Mouse (Mus musculus) forebrain, embryonic 16.5 days (tissue): ENCODE measurements around the gene Trp53rkb. TPM values are rescaled to one million over a fixed set of nuclear protein-coding genes. Genes with fewer than 3 reads are reported as not detected.
A peak's percentile ranks its signal among the peaks of the same experiment; 100 is the strongest.
"Not testable (repeated sequence)": the region's sequence is repeated elsewhere in the genome, so short reads cannot be mapped to it uniquely, and the experiment has no call there.

Experiments used
- ATAC-seq: fragments of 200-750 bp; cut with Nextera tagmentation; 2 replicates; pipeline ENCODE4 v1.8.0; 2017; ENCODE audit warnings: mild to moderate bottlenecking, moderate library complexity
- H3K27ac ChIP-seq: fragments of 300-500 bp; sonication (generic); 2 replicates; pipeline ENCODE4 v1.5.1; 2014; ENCODE audit warnings: low read length, control low read depth
- H3K27me3 ChIP-seq: fragments of 300-500 bp; sonication (generic); replicated peaks from 2 replicates; pipeline ENCODE4 v1.6.1; 2014; ENCODE audit warnings: low read length; ENCODE audit not compliant: control insufficient read depth, insufficient read depth
- H3K36me3 ChIP-seq: fragments of 300-500 bp; sonication (generic); 2 replicates; pipeline ENCODE4 v1.6.1; 2014; ENCODE audit not compliant: control insufficient read depth, insufficient read depth
- H3K4me1 ChIP-seq: fragments of 300-500 bp; sonication (generic); replicated peaks from 2 replicates; pipeline ENCODE4 v1.6.1; 2014; ENCODE audit warnings: low read length; ENCODE audit not compliant: control insufficient read depth, insufficient read depth
- H3K4me2 ChIP-seq: fragments of 300-500 bp; sonication (generic); 2 replicates; pipeline ENCODE4 v1.6.1; 2014; ENCODE audit warnings: mild to moderate bottlenecking, low read length, control low read depth
- H3K4me3 ChIP-seq: fragments of 300-500 bp; sonication (generic); replicated peaks from 2 replicates; pipeline ENCODE4 v1.5.1; 2014; ENCODE audit warnings: mild to moderate bottlenecking, low read length, control low read depth
- H3K9ac ChIP-seq: fragments of 300-500 bp; sonication (generic); replicated peaks from 2 replicates; pipeline ENCODE4 v1.6.1; 2014; ENCODE audit warnings: low read depth, low read length, control low read depth
- H3K9me3 ChIP-seq: fragments of 300-500 bp; sonication (generic); 2 replicates; pipeline ENCODE4 v1.6.1; 2016; ENCODE audit warnings: low read length; ENCODE audit not compliant: control insufficient read depth
- WGBS: fragments of 180-500 bp; shearing (Covaris S2); extraction: QIAGEN DNeasy Blood & Tissue Kit; methylation state at CpG from one replicate; pipeline ENCODE4 v1.1.7; 2014; 5-methylcytosine and 5-hydroxymethylcytosine counted together
- polyA plus RNA-seq: library from polyadenylated mRNA; unstranded; fragments of >200 nt; fragmentation: Nextera tagmentation; extraction: Ambion mirVana; gene quantifications from 2 replicates; pipeline ENCODE4 v1.2.1, GENCODE M21; 2015

Gene Trp53rkb
- 8.7 and 9.0 TPM in 2 replicates for polyA plus RNA-seq

DNA sequence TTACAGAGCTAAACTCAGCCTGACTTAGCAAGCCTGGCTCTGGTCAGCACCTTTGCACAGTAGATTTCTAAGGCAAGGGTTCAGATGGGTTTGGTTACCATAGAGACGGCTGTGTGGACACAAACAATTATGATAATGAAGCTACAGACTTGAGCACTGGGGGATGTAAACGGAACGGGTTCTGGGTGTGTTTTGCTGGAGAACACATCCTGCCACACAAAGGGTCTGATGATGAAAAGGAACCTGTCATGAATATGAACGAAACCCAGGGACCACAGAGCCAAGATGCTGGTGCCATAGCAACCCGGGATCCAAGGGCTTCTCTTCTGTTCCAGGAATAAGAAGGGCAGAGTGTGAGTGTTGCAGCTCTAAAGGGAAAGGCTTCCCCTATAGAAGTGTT is at the start of gene Trp53rkb:
Gene Trp53rkb (plus strand): TSS at position 177 of the 400 bp plus-strand sequence.
- Histone ChIP-seq H3K9me3 (no peaks in the 10 kb centered on the region), H3K4me2 (peak within 1 kb of the TSS; percentile 71), H3K27me3 (no peaks in the 10 kb centered on the region), H3K4me3 (peak within 1 kb of the TSS; percentile 74), H3K36me3 (peaks cover 10% of the 10 kb centered on the region), H3K9ac (peak within 1 kb of the TSS; percentile 78), H3K27ac (peak within 1 kb of the TSS; percentile 71), H3K4me1 (peaks cover 19% of the 10 kb centered on the region)
- ATAC-seq = peak; percentile 65
- WGBS = 17% methylated on average over 5 of the region's 5 CpGs

DNA sequence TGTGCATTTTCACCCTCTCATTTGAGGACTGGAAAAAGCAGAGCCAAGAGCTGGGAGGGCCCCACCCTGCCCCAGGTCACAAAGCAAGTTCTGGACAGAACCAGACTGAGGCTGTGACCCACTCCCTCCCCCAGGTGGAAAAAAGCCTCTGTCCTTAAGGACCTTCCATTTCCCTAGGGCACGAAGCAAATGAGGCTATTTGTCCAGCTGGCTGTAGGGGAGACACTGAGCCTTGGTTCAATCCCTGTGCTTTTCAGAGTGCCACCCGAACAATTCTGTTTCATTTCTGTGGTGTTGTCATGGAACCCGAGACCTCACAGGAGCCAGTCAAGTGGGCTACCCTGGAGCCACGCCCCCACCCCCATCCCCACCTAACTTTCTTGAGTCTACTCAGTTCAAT is 48.8 kb upstream of the Trp53rkb start:
- no peaks in the 10 kb centered on the region for H3K9me3 ChIP-seq
- H3K9ac ChIP-seq = no peak overlapping the region
- no peaks in the 10 kb centered on the region for H3K4me1 ChIP-seq
- no peak overlapping the region for H3K4me2 ChIP-seq
- H3K27me3 ChIP-seq = no peaks in the 10 kb centered on the region
- WGBS = 28% methylated on average over 4 of the region's 4 CpGs
- no peak overlapping the region for H3K27ac ChIP-seq
- no peak overlapping the region for H3K4me3 ChIP-seq
- H3K36me3 ChIP-seq = no peaks in the 10 kb centered on the region
- no peak for ATAC-seq

DNA sequence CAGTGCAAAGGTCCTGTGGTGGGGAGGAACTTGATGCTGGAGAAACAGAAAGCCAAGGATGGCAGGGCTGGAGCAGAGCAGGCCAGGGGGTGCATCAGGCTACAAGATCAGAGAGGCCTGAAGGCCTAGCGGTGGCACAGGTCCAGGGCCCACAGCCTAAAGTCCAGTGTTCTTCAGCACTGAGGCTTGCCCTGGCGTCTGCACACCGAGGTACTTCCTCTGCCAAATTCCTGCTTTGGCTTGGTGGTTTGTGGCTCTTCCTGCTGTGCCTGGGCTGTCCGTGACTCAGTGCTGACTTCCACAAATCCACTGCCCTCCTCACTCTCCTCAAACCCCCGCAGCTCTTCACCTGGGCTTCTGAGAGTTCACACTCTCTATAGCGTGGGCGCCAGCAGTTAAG is 47.9 kb upstream of the Trp53rkb start:
- WGBS = 83% methylated on average over 7 of the region's 7 CpGs
- H3K4me2 ChIP-seq = no peak overlapping the region
- no peak for ATAC-seq
- H3K9me3 ChIP-seq = no peaks in the 10 kb centered on the region
- no peak overlapping the region for H3K4me3 ChIP-seq
- H3K36me3 ChIP-seq = no peaks in the 10 kb centered on the region
- H3K9ac ChIP-seq = no peak overlapping the region
- H3K4me1 ChIP-seq = no peaks in the 10 kb centered on the region
- H3K27me3 ChIP-seq = no peaks in the 10 kb centered on the region
- H3K27ac ChIP-seq = no peak overlapping the region

DNA sequence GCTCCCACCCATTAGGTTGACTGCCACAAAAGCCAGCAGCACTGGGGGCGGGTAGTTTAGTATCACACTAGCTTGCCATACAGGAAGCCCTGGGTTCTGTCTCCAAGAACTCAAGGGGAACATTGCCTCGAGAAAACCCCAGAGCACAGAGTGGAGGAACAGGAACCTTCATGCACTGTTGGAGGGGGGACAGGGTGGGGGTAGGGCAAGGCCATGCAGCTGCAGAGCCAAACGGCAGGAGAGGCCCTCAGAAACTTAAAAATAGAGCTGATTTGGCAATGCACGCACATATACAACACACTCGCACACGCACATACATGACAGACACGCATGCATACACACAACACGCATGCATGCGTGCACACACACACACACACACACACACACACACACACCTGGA is 46.5 kb upstream of the Trp53rkb start:
- no peak for ATAC-seq
- 91% methylated on average over 9 of the region's 9 CpGs for WGBS
- H3K27ac ChIP-seq = no peak overlapping the region
- no peaks in the 10 kb centered on the region for H3K36me3 ChIP-seq
- H3K9ac ChIP-seq = no peak overlapping the region
- H3K4me1 ChIP-seq = no peaks in the 10 kb centered on the region
- H3K4me2 ChIP-seq = no peak overlapping the region
- no peaks in the 10 kb centered on the region for H3K9me3 ChIP-seq
- H3K4me3 ChIP-seq = no peak overlapping the region
- H3K27me3 ChIP-seq = no peaks in the 10 kb centered on the region

DNA sequence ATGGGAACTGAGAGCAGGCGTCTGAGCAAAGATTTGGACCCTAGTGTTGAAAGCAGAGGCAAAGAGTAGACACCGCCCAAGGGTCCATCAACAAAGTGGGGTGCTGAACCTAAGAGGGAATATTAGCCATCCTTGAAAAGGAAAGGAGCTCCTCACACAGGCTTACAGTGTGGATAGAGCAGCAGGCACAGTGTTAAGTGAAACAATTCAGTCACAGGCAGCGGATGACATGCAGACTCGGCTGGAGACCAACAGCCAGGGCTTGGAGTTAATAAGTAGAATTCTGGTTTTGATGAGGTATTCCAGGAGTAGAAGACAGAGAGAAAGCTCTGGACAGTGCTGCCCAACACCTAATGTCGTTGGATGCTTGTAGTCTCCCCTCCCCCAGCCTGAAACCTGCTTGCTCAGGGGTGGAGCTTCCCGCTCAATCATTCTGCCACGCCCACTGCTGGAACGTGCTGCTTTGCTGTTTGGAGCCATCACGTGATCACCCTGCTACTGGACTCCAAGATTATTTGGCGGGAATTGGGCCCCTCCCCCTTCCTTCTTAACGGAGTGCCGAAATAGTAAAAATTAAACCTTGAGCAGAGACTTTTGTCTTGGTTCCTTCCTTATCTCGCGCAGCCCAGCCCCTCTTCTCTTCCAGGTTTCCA is 45.9 kb upstream of the Trp53rkb start:
- not testable (repeated sequence) for H3K4me1 ChIP-seq, ATAC-seq, H3K36me3 ChIP-seq, H3K27me3 ChIP-seq, H3K27ac ChIP-seq, H3K9me3 ChIP-seq, H3K4me2 ChIP-seq, H3K4me3 ChIP-seq, H3K9ac ChIP-seq
- WGBS = 60% methylated on average over 14 of the region's 14 CpGs

DNA sequence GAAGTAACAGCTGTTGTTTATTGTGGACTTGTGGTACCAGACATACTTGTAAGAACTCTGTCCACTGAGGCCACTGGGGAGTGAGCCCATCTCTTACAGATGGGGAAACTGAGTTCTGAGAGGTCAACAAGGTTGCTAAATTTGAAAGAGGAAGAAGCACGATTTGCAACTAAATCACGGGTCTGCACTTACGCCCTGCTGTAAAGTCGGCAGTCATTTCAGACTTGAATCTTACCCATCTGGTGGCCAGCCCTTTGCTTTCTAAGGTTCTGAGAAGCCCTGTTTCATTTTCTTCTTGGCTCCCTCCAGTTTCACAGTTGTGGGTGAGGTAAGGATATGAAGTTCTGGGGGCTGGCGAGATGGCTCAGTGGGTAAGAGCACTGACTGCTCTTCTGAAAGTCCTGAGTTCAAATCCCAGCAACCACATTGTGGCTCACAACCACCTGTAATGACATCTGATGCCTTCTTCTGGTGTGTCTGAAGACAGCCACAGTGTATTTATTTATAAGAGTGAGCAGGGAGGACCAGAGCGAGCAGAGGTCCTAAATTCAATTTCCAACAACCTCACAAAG is 41.6 kb upstream of the Trp53rkb start:
- Histone ChIP-seq H3K4me2 (no peak overlapping the region), H3K27ac (no peak overlapping the region)

DNA sequence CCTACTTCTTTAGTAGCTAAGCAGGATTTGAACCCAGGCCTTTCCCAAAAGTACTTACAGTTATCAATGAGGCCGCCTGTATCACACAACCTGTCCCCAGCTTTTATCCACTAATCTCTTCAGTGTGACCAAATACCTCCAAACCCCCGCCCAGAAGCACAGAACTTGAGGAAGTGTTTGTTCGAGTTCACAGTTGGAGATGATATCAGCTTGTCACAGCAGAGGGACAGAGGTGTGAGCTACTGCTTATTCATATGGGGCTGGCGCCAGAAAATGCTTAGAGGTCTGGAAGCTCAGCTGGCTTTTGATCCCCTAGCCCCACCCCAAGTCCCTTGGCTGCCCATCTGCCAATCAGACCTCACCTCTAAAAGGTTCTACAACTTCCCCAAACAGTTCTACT is 38.1 kb upstream of the Trp53rkb start:
- no peak overlapping the region for H3K27ac ChIP-seq
- H3K4me2 ChIP-seq = no peak overlapping the region
- no peaks in the 10 kb centered on the region for H3K4me1 ChIP-seq
- H3K9ac ChIP-seq = no peak overlapping the region
- WGBS = 66% methylated on average over 4 of the region's 4 CpGs
- H3K4me3 ChIP-seq = no peak overlapping the region
- no peak for ATAC-seq
- no peaks in the 10 kb centered on the region for H3K27me3 ChIP-seq
- H3K36me3 ChIP-seq = no peaks in the 10 kb centered on the region
- no peaks in the 10 kb centered on the region for H3K9me3 ChIP-seq

More for the DNA sequence above, 41.6 kb upstream of the Trp53rkb start:
- Histone ChIP-seq H3K4me1 (no peaks in the 10 kb centered on the region), H3K9me3 (no peaks in the 10 kb centered on the region), H3K27me3 (no peaks in the 10 kb centered on the region), H3K36me3 (no peaks in the 10 kb centered on the region), H3K4me3 (no peak overlapping the region), H3K9ac (no peak overlapping the region)
- no peak for ATAC-seq
- 90% methylated on average over 6 of the region's 6 CpGs for WGBS

DNA sequence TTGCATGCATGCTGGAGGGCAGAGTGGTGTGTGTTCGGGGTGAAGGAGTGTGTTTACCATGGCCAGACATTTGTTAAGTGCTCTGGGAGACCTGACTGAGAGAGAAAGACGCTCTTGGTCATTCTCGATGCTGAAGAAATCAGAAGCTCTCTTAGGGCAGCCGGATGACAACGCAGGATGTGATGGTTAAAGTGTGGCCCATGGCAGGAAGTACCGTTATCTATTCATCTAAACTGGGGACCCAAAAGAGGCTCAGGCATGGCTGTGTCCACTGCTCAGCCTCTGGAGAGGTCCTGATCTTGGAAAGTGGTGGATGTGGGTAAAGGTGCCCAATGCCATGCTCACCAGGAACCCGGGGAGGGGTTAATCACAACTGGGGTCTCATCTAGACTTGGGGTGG is 37.6 kb upstream of the Trp53rkb start:
- no peak for ATAC-seq
- no peak overlapping the region for H3K4me2 ChIP-seq
- H3K9ac ChIP-seq = no peak overlapping the region
- WGBS = 91% methylated on average over 7 of the region's 7 CpGs
- H3K9me3 ChIP-seq = no peaks in the 10 kb centered on the region
- H3K4me3 ChIP-seq = no peak overlapping the region
- no peaks in the 10 kb centered on the region for H3K27me3 ChIP-seq
- H3K4me1 ChIP-seq = no peaks in the 10 kb centered on the region
- no peak overlapping the region for H3K27ac ChIP-seq
- H3K36me3 ChIP-seq = no peaks in the 10 kb centered on the region

DNA sequence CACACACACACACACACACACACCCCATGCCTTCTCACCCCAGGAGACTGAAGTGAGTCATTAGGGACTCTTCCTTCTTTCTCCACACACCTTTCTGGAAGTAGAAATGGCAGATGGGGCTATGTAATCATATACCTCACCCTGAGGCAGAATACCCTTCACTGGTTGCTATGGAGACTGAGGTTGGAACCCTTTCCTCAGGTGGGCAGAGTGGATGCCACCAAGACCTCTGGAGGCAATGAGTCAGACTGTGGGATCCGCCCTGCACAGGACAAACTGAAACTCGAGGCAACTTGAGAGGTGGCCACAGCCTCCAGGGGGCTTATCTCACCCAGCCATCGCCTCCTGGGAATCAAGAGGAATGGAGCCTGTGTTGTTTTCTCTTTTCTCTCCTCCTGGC is 34.4 kb upstream of the Trp53rkb start:
- H3K36me3 ChIP-seq = no peaks in the 10 kb centered on the region
- H3K27me3 ChIP-seq = no peaks in the 10 kb centered on the region
- H3K4me3 ChIP-seq = no peak overlapping the region
- H3K27ac ChIP-seq = no peak overlapping the region
- no peak for ATAC-seq
- no peaks in the 10 kb centered on the region for H3K9me3 ChIP-seq
- no peak overlapping the region for H3K4me2 ChIP-seq
- no peaks in the 10 kb centered on the region for H3K4me1 ChIP-seq
- WGBS = 27% methylated on average over 3 of the region's 3 CpGs
- no peak overlapping the region for H3K9ac ChIP-seq
